Mouse (Mus musculus): ENCODE results near the gene Pklr. TPM values are rescaled to one million over a fixed set of nuclear protein-coding genes. Genes with fewer than 3 reads are reported as not detected.
A peak's percentile ranks its signal among the peaks of the same experiment; 100 is the strongest.

Pklr gene
- polyA plus RNA-seq, 2 experiments, result 0.14 to 0.50 TPM

DNA sequence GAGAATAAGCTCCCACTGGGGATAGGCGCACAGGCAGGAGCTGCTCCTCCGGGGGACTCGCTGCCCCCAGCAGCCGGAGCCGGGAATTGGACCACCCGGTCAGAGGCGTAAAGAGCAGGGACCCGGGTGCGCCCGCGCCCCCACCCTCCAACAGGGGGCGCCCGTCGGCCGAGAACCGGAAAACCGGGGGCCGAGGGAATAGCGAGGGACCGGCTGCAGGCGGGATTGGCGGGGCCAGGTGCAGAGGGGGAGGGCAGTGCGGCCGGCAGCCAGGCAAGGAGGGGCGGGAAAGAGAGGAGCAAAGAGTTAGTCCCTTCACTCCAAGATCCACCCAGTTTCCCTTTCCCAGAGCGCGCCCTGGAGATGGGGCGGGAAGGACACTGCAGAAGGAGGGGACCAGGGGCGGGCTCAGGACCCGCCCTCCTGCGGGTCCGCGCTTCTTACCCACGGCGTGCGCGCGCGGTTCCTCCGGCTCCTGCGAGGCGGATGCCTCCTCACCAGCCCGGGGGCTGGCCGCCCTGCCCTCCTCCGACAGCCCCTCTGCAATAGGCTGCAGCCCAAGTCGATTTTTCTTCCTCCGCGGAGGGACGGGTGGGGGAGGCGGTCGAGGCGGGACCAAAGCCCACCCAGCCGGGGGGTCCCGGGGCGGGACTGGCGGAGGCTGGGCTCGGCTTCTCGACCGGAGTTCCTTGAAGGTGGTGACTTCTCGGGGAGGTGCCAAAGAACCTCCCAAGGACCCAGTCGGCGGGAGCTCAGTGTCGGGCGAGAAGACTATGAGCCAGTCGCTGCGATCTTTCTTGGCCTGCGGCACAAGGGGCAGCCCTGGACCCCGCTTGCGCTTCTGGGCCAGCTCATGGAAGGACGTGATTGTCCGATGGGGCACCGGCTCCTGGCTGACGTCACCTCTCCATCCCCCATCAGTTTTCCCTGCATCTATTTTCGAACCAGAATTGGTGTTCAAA is 45.0 kb upstream of the Pklr start:
- Histone ChIP-seq H3K4me3 (replicated peaks; ENCODE audit: low read length) (peak overlapping the region; percentile 69), H3K36me3 (ENCODE audit: control insufficient read depth, insufficient read depth, low read length) (peaks cover 21% of the 10 kb centered on the region), H3K4me2 (replicated peaks; ENCODE audit: low read depth, low read length, severe bottlenecking) (peak overlapping the region; percentile 100), H3K9ac (ENCODE audit: low read depth, low read length, severe bottlenecking) (peak overlapping the region; percentile 66), H3K4me1 (ENCODE audit: control insufficient read depth, insufficient read depth, low read length) (peaks cover 36% of the 10 kb centered on the region), H3K27ac (replicated peaks; ENCODE audit: low read depth, low read length) (peak overlapping the region; percentile 87), H3K9me3 (ENCODE audit: control insufficient read depth, low read length) (no peaks in the 10 kb centered on the region), H3K27me3 (ENCODE audit: control insufficient read depth, insufficient read depth, low read length) (peaks cover 8% of the 10 kb centered on the region; the same call in 1 of the 2 replicates)
- peak; percentile 89 for DNase-seq (ENCODE audit: low spot score)
- WGBS, result under 1% methylated on average over 51 of the region's 74 CpGs
- TF ChIP-seq POLR2A (IDR thresholded peaks at IDR 0.05; ENCODE audit: borderline replicate concordance, extremely low read depth, insufficient read depth, insufficient read length), result no peak
- ATAC-seq (ENCODE audit: low FRiP score, low read depth), result peak; percentile 78

DNA sequence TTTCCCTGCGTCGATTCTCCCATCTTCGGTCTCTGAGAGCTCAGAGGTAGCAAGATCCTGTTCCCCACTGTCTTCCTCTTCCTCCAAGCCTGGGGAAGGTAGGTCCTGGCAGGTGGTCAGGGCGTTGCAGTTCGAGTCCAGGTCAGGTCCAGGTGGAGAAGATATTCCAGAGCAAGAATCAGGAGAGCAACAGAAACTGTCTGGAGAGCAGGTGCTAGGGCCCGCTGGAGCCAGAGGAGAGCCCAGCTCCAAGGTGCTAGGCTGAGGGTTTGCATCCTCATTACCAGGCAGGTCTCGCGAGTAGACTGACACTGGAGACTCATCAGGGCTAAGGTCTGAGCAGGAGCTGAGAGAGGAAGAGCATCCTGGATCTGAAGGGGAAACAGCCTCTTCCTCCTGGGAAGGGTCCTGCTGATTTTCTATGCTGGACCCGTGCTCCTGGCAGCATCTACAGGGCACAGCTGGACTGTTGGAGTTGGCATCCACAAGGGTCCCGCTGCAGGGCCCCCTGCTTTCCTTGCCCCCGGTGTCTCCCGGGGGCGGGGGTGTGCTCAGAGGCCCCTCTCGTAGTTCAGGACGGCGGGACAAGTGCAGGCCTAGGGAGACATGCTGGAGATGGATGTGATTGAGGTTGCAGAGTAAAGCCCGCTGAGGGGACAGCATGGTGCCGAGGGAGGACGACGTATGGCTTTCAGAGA is 44.0 kb upstream of the Pklr start:
- Histone ChIP-seq H3K27ac (replicated peaks; ENCODE audit: low read depth, low read length) (no peak overlapping the region), H3K36me3 (ENCODE audit: control insufficient read depth, insufficient read depth, low read length) (peaks cover 25% of the 10 kb centered on the region), H3K9ac (ENCODE audit: low read depth, low read length, severe bottlenecking) (peak overlapping the region; percentile 26), H3K4me2 (replicated peaks; ENCODE audit: low read depth, low read length, severe bottlenecking) (peak overlapping the region; percentile 100), H3K4me3 (replicated peaks; ENCODE audit: low read length) (peak overlapping the region; percentile 69), H3K9me3 (ENCODE audit: control insufficient read depth, low read length) (no peaks in the 10 kb centered on the region), H3K27me3 (ENCODE audit: control insufficient read depth, insufficient read depth, low read length) (peaks cover 8% of the 10 kb centered on the region; the same call in 1 of the 2 replicates), H3K4me1 (ENCODE audit: control insufficient read depth, insufficient read depth, low read length) (peaks cover 36% of the 10 kb centered on the region)
- TF ChIP-seq POLR2A (IDR thresholded peaks at IDR 0.05; ENCODE audit: borderline replicate concordance, extremely low read depth, insufficient read depth, insufficient read length), result no peak
- DNase-seq (ENCODE audit: low spot score), result no peak
- no peak for ATAC-seq (ENCODE audit: low FRiP score, low read depth)
- 8% methylated on average over 20 of the region's 20 CpGs for WGBS

DNA sequence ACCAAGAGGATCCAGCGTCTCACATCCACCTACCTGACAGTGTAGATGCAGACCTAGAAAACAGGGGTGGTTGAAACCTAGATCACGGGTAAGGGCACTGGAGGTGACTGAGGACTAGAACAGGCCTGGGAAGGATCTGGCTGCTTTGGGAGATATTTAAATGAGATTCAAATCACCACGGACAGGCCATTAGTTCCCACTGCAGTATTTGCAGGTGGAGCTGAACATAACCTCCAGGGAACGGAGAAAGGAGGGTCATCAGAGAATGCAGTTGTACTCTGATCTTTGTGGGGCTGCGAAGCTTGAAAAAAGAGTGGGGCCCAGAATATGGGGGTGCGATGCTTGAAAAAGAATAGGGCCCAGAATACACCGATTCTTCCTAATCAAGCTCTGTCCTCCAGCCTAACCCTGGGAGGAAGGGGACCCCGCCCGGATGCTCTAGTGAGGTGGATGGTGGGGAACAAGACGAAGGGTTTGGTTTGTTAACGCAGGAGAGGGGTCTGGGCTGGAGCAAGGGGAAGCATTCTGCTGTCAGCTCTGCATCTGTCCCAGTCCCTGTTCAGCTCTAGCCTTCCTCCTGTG is 43.3 kb upstream of the Pklr start:
- TF ChIP-seq POLR2A (IDR thresholded peaks at IDR 0.05; ENCODE audit: borderline replicate concordance, extremely low read depth, insufficient read depth, insufficient read length), result no peak
- H3K9ac ChIP-seq (ENCODE audit: low read depth, low read length, severe bottlenecking), result peak overlapping the region; percentile 40
- 20% methylated on average over 11 of the region's 11 CpGs for WGBS
- peaks cover 34% of the 10 kb centered on the region for H3K4me1 ChIP-seq (ENCODE audit: control insufficient read depth, insufficient read depth, low read length)
- peak overlapping the region; percentile 100 for H3K4me2 ChIP-seq (replicated peaks; ENCODE audit: low read depth, low read length, severe bottlenecking)
- H3K27me3 ChIP-seq (ENCODE audit: control insufficient read depth, insufficient read depth, low read length), result peaks cover 8% of the 10 kb centered on the region; the same call in 1 of the 2 replicates
- H3K27ac ChIP-seq (replicated peaks; ENCODE audit: low read depth, low read length), result no peak overlapping the region
- DNase-seq (ENCODE audit: low spot score) (no peak), ATAC-seq (ENCODE audit: low FRiP score, low read depth) (no peak)
- peak overlapping the region; percentile 69 for H3K4me3 ChIP-seq (replicated peaks; ENCODE audit: low read length)
- peaks cover 32% of the 10 kb centered on the region for H3K36me3 ChIP-seq (ENCODE audit: control insufficient read depth, insufficient read depth, low read length)
- no peaks in the 10 kb centered on the region for H3K9me3 ChIP-seq (ENCODE audit: control insufficient read depth, low read length)

DNA sequence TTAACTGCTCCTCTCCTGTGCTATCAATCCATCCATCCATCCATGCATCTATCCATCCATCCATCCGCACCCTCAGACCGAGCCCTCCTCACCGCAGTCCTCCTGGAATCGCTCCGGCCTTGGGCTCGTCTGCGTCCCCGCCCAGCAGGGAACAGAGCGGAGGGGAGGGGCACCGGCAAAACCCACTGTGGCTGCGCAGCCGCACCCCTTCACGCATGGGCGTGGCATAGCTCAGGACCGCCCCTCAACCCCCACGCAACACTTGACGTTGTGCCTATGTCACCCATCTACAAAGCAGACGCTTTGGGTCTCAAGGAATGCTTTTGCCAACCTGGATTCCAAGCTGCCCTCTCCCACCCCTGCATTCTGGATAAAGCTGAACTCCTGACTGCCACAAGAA is 42.8 kb upstream of the Pklr start, which contains the start of gene Rusc1:
Rusc1 (minus strand) TSS at position 137 of the 400 bp plus-strand sequence.
- peaks cover 8% of the 10 kb centered on the region; the same call in 1 of the 2 replicates for H3K27me3 ChIP-seq (ENCODE audit: control insufficient read depth, insufficient read depth, low read length)

DNA sequence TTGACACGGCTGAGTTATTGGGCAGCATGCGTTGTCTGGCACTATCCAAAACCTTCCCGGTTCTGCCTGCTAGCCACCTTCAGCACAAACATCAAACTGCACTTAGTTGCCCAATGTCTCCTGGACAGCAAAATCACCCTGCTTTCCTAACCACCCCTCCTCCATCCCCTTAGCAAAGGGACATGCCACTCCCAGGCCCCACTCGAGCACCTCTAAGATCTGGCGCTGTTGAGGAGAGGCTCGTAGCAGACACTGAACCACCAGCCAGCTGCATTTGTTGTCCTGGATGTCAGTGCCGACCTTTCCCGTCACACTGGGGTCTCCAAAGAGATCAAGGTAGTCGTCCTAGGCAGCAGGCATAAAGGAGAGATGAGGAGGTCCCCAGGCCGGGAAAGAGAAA is 41.9 kb upstream of the Pklr start:
- H3K4me2 ChIP-seq (replicated peaks; ENCODE audit: low read depth, low read length, severe bottlenecking), result no peak overlapping the region
- ATAC-seq (ENCODE audit: low FRiP score, low read depth), result no peak
- H3K36me3 ChIP-seq (ENCODE audit: control insufficient read depth, insufficient read depth, low read length), result peaks cover 46% of the 10 kb centered on the region
- DNase-seq (ENCODE audit: low spot score), result no peak
- no peak for TF ChIP-seq POLR2A (IDR thresholded peaks at IDR 0.05; ENCODE audit: borderline replicate concordance, extremely low read depth, insufficient read depth, insufficient read length)
- H3K4me1 ChIP-seq (ENCODE audit: control insufficient read depth, insufficient read depth, low read length), result peaks cover 24% of the 10 kb centered on the region
- no peak overlapping the region for H3K27ac ChIP-seq (replicated peaks; ENCODE audit: low read depth, low read length)
- H3K27me3 ChIP-seq (ENCODE audit: control insufficient read depth, insufficient read depth, low read length), result peaks cover 8% of the 10 kb centered on the region; the same call in 1 of the 2 replicates
- H3K9me3 ChIP-seq (ENCODE audit: control insufficient read depth, low read length), result no peaks in the 10 kb centered on the region
- H3K4me3 ChIP-seq (replicated peaks; ENCODE audit: low read length), result no peak overlapping the region
- no peak overlapping the region for H3K9ac ChIP-seq (ENCODE audit: low read depth, low read length, severe bottlenecking)
- 83% methylated on average over 10 of the region's 10 CpGs for WGBS

More for the DNA sequence above, 42.8 kb upstream of the Pklr start, which contains the start of gene Rusc1:
- peak within 1 kb of the TSS; percentile 100 for H3K4me2 ChIP-seq (replicated peaks; ENCODE audit: low read depth, low read length, severe bottlenecking)
- H3K27ac ChIP-seq (replicated peaks; ENCODE audit: low read depth, low read length), result no peak within 1 kb of the TSS
- peak; percentile 85 for DNase-seq (ENCODE audit: low spot score)
- TF ChIP-seq POLR2A (IDR thresholded peaks at IDR 0.05; ENCODE audit: borderline replicate concordance, extremely low read depth, insufficient read depth, insufficient read length), result no peak
- WGBS, result 0% methylated on average over 17 of the region's 18 CpGs
- peak within 1 kb of the TSS; percentile 69 for H3K4me3 ChIP-seq (replicated peaks; ENCODE audit: low read length)
- peaks cover 28% of the 10 kb centered on the region for H3K4me1 ChIP-seq (ENCODE audit: control insufficient read depth, insufficient read depth, low read length)
- no peaks in the 10 kb centered on the region for H3K9me3 ChIP-seq (ENCODE audit: control insufficient read depth, low read length)
- H3K36me3 ChIP-seq (ENCODE audit: control insufficient read depth, insufficient read depth, low read length), result peaks cover 37% of the 10 kb centered on the region
- peak within 1 kb of the TSS; percentile 40 for H3K9ac ChIP-seq (ENCODE audit: low read depth, low read length, severe bottlenecking)
- peak; percentile 62 for ATAC-seq (ENCODE audit: low FRiP score, low read depth)

All from limb, embryonic 14.5 days (tissue).